Mouse (Mus musculus): ENCODE results near the gene Tia1. TPM values are rescaled to one million over a fixed set of nuclear protein-coding genes. Genes with fewer than 3 reads are reported as not detected.

Tia1 gene
- total RNA-seq, 2 experiments from 2014 or later, result 148 to 168 TPM

- no peak for DNase-seq (ENCODE audit: low spot score in 2 of 2)
Measured at GRCm38 (mm10) chr6:86480189-86480831, 76.3 kb downstream of the Tia1 start.

GRCm38 (mm10) chr6:86481871-86482270, 77.9 kb downstream of the Tia1 start:
- DNase-seq (ENCODE audit: low spot score in 2 of 2), result no peak

Other genes starting within 250 kb of the Tia1 start
- 10 to 100 TPM; 36.2 to 38.5 TPM for gene Tgfa, start 209.0 kb upstream of the Tia1 start, total RNA-seq (2021)
- 10 to 100 TPM; 37.2 to 38.4 TPM for gene Fam136a, start 38.6 kb upstream of the Tia1 start, total RNA-seq (2021)
- gene Snrpg, start 32.9 kb upstream of the Tia1 start, total RNA-seq (2021), result 100 to 1,000 TPM in 1 of 2 experiments, 10 to 100 TPM in 1; 80.7 to 103 TPM
- gene Pcyox1, start 7.1 kb upstream of the Tia1 start, total RNA-seq (2021), result 100 to 1,000 TPM; 119 to 133 TPM
- not detected for gene Gm44790, start 22.4 kb downstream of the Tia1 start, total RNA-seq (2021)
- gene C87436, start 34.2 kb downstream of the Tia1 start, total RNA-seq (2021), result 10 to 100 TPM; 13.6 to 15.9 TPM
- gene Pcbp1, start 122.1 kb downstream of the Tia1 start, total RNA-seq (2021), result 100 to 1,000 TPM; 159 to 184 TPM
- gene Asprv1, start 223.9 kb downstream of the Tia1 start, total RNA-seq (2021), result 1 to 10 TPM in 1 of 2 experiments, under 1 TPM in 1; 0.91 to 1.6 TPM

Data from layer of hippocampus, postnatal 10 days (tissue).